Mouse (Mus musculus): ENCODE measurements around the gene Olfr1178.

DNA sequence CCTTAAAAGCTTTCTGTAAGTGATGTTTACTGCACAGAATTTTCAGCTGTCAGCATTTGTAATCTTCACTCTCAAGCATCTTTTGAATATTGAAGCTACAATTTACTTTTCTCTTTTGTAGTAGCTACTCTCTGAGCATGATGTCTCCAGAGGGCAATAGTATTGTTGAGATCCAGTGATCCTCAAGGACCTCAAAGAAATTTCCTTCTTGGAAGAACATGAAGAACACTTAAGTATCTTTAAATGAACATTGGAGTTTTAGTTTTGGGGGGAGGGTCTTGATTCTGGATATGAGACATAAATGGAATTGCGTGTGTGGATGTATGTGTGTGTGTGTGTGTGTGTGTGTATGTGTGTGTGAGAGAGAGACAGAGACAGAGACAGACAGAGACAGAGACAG lies 62.2 kb downstream of the Olfr1178 start, which contains the start of gene Gm13757:
- TF ChIP-seq CTCF (IDR thresholded peaks at IDR 0.05; ENCODE audit: low read depth, low read length) (no peak), POLR2AphosphoS5 (IDR thresholded peaks at IDR 0.05; ENCODE audit: insufficient replicate concordance, low read depth, low read length) (no peak), GATA1 (IDR thresholded peaks at IDR 0.05; ENCODE audit: borderline replicate concordance, low read length) (no peak), GATA2 (IDR thresholded peaks at IDR 0.05; ENCODE audit: borderline replicate concordance, low read depth, low read length) (no peak), TAL1 (conservative IDR thresholded peaks at IDR 0.05; ENCODE audit: low read depth, low read length) (no peak)
